Mouse (Mus musculus): ENCODE measurements around the gene Kank2.

The Kank2 gene

GRCm38 (mm10) chr9:21717015-21717414 is 81.5 kb downstream of the Kank2 start:
- no peak for DNase-seq (ENCODE audit: low spot score)

Data from retina, embryonic 14.5 days (tissue).